Mouse (Mus musculus) MEL (cell line): ENCODE data around the gene Ankfn1.

ENCODE experiments used
- BHLHE40 ChIP-seq: IDR thresholded peaks from 2 replicates; pipeline ENCODE4 v1.6.1; 2012; ENCODE audit warnings: low read depth, mild to moderate bottlenecking, inconsistent platforms, low read length, improper control_type of control experiment, borderline replicate concordance
- POLR2A ChIP-seq, 2 experiments: IDR thresholded peaks; 2 replicates each; pipeline ENCODE4 v1.6.1; 2011 to 2012; ENCODE audit warnings: low read length in 2 of 2, mild to moderate bottlenecking in 2 of 2, control low read depth in 1 of 2, improper control_type of control experiment in 1 of 2, low read depth in 1 of 2, moderate library complexity in 1 of 2; ENCODE audit not compliant: control insufficient read depth in 1 of 2, insufficient read depth in 1 of 2, poor library complexity in 1 of 2

GRCm38 (mm10) chr11:89792709-89793108 lies 15.3 kb upstream of the Ankfn1 start:
- no peak for TF ChIP-seq BHLHE40
- TF ChIP-seq POLR2A (IDR thresholded peaks at IDR 0.05; ENCODE audit: control insufficient read depth in 1 of 2, insufficient read depth in 1 of 2, low read depth in 1 of 2, low read length in 2 of 2, poor library complexity in 1 of 2), result no peak
